Mouse (Mus musculus) heart, adult 18-20 months (tissue): ENCODE measurements at regions not wholly inside any gene's neighbourhood (a gene's known extent, or its start where the extent isn't known, plus 50 kb on each side); places are given as distances from the start of the nearest gene placed in this dataset.

Source experiments
- DNase-seq, 2 experiments: peaks; one replicate each; pipeline ENCODE4 v3.0.0; 2021 to 2022; ENCODE audit warnings: mixed read lengths in 1 of 2

- no peak for DNase-seq
Observed at GRCm38 (mm10) chr1:186909518-186910105, 57.6 kb upstream of the D1Pas1 start.

DNA sequence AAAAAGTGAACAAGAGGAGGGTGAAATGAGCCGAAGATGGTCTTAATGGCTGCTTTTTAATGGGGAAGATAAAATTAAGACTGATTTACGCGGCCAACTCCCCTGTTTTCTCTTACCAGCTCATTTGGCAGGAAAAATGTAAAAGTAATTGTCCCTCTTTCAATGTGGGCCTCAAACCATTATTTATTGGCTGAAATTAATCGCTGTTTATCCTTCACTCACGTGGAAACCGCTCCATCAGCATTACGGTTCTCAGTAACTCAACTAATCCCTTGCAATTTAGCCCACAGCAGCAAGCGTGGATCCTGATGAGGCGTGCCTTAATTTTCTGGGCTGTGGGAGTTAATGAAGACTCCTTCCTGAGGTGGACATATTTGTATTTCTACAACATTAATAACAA lies 58.1 kb upstream of the D1Pas1 start:
- no peak for DNase-seq

- DNase-seq, result no peak
Observed at GRCm38 (mm10) chr1:186907409-186908170, 59.6 kb upstream of the D1Pas1 start.

DNA sequence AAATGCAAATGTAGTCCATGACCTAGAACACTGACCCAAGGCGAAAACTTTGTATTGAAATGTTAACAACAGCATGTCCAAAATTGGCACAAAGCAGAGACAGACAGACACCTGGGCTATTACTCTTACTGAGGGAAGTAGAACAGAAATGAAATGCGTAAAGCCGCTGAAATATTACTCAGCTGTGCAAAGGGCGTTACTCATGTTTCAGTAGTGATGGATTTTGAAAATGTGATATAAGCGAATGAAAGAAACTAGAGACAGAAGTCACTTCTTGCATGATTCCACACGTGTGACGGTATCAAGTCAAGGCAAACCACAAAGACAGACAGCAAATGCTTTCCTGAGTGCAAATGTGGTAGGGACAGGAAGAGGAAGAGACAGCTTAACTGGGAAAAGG lies 61.3 kb upstream of the D1Pas1 start:
- no peak for DNase-seq

DNA sequence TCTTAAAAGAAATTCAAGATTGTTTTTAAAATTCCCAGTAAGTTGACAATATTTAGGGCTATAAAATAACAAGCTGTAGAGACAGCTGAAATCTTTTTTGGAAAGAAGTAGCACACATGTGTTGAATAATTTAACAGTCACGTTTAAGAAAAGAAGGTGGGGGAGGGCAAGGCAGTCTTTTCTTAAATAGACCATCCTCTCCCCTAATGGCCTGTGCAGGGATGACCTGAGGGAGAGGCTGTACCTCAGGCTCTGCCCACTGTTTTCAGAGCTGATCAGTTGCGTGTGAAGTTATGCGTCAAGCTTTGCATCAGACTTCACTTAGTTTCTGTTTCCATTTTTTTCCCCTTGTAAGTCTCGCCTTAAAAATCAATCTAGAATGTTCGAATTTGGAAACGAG lies 65.7 kb upstream of the D1Pas1 start:
- DNase-seq, result no peak

- DNase-seq, result no peak
Observed at GRCm38 (mm10) chr1:186898203-186898602, 69.0 kb upstream of the D1Pas1 start.

DNA sequence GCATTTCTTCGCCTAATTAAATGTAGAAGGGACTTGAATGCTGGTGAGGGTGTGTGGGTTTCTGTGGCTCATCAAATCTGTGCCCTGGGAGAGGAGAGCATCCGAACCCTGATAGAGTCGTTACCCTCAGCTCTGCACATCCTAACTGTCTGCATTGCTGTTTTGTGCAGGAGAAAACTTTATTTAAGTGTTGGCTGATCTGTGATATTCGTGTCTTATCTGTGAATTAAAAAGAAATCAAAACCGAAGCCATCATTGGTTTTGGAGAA lies 77.7 kb upstream of the D1Pas1 start:
- DNase-seq, result no peak

- DNase-seq, result peak; percentile 6
Observed at GRCm38 (mm10) chr1:186888767-186889583, 78.2 kb upstream of the D1Pas1 start.

- DNase-seq, result no peak
Observed at GRCm38 (mm10) chr1:186887127-186887526, 80.1 kb upstream of the D1Pas1 start.

DNA sequence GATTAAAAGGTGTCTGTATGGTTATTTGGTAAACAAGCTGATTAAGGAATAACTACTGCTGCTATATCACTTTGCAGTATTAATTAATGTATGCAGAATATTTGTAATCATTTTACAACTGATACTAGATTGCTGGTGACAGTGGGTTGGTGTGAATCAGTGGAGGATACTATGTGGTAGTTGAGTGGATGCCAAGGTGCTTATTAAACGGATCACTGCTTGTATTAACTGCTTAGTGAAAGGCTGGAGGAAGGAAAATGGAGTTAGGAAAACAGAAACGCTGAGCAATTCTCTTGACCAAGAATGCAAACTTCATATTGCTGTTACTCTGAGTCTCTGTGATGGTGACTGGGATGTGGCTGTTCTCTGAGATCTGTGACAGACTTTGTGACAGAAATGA lies 86.8 kb upstream of the D1Pas1 start:
- DNase-seq, result no peak

DNA sequence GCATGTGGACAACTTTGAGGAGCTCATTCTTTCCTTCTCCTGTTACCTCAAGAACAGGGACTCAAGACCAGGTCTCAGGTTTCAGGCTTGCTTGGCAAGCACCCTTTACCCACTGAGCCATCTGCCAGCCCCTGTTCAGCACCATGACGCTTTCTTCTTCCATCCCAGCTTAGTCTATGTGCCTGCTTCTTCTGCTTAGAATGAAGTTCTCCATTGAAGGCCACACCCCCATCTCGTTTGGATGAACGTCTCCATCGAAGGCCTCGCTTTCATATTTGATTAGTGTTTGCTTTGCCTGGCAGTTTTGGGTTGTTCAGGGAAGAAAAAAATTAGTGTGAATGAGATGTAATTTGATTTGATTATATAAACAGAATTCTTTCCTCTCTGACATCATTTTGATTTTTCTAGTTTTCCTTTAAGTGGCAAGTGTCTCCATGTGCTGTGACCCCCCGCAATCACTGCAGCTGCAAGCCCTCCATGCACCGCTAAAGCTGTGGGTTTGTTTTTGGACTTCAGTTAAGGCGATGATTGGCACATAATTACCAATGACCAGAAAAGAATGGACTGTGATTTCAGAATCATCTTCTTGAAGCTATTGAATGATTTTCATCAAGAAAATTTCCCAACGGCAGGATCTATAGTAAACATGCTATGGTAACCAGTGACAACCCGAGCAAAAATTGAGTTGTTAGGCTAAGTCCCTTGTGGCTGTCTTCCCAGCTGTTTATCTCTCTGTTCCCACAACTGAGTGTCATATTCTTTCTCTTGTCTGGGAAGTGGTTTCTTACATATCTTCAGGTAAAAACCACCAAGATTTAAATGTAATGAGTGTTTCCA lies 106.4 kb upstream of the D1Pas1 start:
- no peak for DNase-seq

DNA sequence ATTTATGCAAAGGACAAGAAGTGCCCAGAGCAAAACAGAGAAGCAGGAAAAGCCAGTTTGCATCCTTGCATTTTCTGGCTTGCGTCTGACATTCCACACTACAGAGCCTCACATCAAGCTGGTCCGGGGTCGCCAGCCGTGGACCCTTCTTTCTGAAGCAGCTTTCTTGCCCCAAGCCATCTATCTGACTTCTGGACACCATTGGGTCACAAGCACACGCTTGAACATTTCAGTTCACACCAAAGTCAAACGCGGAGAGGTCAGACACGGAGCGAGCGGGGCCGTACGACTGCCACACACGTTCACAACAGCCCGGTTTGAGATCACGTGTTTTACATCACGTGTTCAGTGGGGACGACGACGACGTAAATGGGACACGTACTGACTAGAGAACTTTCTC lies 108.9 kb upstream of the D1Pas1 start:
- DNase-seq, result no peak

GRCm38 (mm10) chr1:186855474-186856036 lies 106.4 kb upstream of the Rrp15 start:
- peak in 1 of 2 experiments; percentile 4 for DNase-seq

DNA sequence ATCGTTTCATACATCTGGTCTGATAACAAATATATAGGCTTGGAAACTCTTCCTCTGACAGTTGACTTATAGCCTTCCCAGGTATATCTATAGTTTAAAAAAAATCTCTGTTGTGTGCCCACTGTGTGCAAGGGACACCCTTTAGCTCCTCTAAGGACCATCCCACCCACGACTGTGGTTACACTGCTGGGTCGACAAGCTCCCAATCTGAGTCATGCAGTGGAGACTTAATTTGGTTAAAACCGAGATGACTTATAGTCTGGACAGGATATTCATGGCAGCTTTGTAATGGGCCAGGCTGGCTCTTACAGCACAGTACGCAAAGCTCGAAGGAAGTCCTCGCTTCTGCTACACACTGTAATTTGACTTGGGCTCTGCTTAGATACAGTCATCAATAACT lies 96.1 kb upstream of the Rrp15 start:
- no peak for DNase-seq

DNA sequence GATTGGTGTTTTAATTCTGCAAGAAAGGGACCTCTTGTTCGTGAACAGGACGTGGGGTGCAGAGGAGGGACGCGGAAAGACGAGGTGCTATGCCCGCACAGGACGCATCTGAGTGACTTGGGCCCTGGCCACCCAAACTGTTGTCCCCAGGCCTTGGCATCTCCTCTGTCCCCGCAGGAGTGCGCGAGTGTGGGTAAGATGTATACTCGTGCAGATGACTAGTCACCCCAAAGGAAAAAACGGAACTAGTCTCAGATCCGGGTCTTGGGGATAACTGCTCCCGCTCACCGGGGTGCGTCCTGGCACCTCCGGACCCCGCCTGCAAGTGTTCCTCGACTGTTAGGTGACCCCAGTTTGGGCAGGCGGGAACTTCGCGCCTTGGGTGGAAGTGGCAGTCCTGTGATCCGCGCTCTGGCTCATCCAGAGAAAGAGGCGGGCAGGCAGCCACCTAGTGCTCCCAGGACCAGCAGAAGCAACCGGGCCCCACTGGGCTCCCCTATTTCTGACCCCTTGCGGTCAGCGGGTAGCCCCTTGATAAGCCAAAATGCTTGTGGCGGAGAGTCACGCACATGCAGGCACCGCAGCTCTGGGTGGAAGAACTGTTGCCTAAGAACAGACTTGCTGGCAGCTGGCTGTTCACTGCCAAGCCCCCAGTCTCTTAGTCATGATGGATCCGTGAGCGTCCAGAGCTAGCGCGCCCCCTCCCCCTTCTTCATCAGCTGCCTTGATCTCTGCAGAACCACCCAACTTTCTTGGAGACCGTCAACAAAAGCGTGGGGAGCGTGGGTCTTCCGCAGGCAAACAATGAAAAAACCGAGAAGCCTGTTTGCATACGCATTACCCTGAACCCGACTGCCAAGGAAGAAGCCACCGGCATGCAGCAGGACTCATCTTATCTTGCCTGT lies 85.0 kb upstream of the Rrp15 start:
- peak in 1 of 2 experiments; percentile 5 for DNase-seq

- peak in 1 of 2 experiments; percentile 2 for DNase-seq
Observed at GRCm38 (mm10) chr1:186833441-186833895, 84.3 kb upstream of the Rrp15 start.

- peak; percentile 3 to 27 for DNase-seq
Observed at GRCm38 (mm10) chr1:186827773-186828172, 78.6 kb upstream of the Rrp15 start.

DNA sequence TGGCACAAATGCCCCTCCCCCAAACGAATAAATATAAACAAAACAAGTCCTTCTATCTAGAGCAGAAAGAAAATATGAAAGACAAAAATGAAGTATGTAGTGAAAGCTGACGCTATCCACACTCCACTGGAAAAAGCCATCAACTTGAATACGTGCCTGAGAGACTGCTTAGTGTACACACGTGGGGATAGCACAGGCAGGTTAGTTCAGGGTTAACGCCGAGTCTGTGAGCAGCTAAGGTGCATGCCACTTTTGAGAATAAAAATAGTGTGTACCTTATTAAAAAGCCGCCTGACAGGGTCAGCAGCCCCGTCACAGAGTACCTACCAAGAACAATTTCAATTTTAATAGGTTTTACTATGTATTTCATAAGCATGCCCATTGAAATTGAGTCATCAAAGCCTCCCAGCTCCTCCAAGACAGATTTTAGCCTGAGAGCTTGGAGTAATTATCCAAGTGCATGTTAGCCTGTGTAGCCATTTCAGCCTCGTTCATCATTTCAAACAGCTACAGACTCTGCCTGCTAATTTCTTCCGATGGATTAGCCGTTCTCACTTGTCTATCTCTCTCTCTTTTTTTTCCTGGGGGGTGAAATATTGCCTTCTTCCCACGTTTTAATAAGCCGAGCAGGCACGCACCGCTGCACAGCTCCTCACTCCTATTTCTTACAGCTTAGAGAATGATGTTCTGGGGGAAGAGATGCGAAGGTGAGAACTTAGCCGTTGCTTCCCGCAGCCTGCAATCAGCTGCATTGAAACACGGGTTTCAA lies 59.2 kb upstream of the Rrp15 start:
- no peak for DNase-seq

- DNase-seq, result no peak
Observed at GRCm38 (mm10) chr1:186804451-186804850, 55.3 kb upstream of the Rrp15 start.
